Mouse (Mus musculus) frontal cortex, adult 2 months (tissue): ENCODE data around the gene Ccdc92. TPM values are rescaled to one million over a fixed set of nuclear protein-coding genes. Genes with fewer than 3 reads are reported as not detected.

ENCODE experiments used
- DNase-seq, 2 experiments: peaks; one replicate each; pipeline ENCODE4 v3.0.0; 2022; ENCODE audit warnings: low spot score in 1 of 2; ENCODE audit errors: extremely low spot score in 1 of 2
- polyA plus RNA-seq: library from polyadenylated mRNA; depleted of rRNA; stranded (reverse); fragments of >200 nt; gene quantifications from 2 replicates; pipeline ENCODE4 v1.2.3, GENCODE M21; 2012; rRNA removed

The Ccdc92 gene
- polyA plus RNA-seq: 74.4 and 87.7 TPM in 2 replicates

GRCm38 (mm10) chr5:124862013-124862866 is at the start of gene Ccdc92, which contains the start of gene Zfp664:
TSS of gene Ccdc92 (minus strand) at chr5:124862424.
TSS of gene Zfp664 (plus strand) at chr5:124862691.
- peak; percentile 92 to 98 for DNase-seq

- DNase-seq: peak; percentile 56 to 90
These were observed 46.6 kb upstream of the Ccdc92 start for GRCm38 (mm10) chr5:124908860-124909259.

GRCm38 (mm10) chr5:124906890-124907289 is 44.7 kb upstream of the Ccdc92 start:
- DNase-seq: no peak

- DNase-seq: no peak
These were observed 41.6 kb upstream of the Ccdc92 start for GRCm38 (mm10) chr5:124903852-124904251.

- peak in 1 of 2 experiments; percentile 32 for DNase-seq
These were observed 40.0 kb upstream of the Ccdc92 start for GRCm38 (mm10) chr5:124902195-124902594.

- DNase-seq: peak in 1 of 2 experiments; percentile 78
These were observed 39.5 kb upstream of the Ccdc92 start for GRCm38 (mm10) chr5:124901675-124902074.

- DNase-seq: no peak
These were observed 38.7 kb upstream of the Ccdc92 start for GRCm38 (mm10) chr5:124900738-124901490.

- DNase-seq: peak; percentile 46 to 92
These were observed 37.9 kb upstream of the Ccdc92 start for GRCm38 (mm10) chr5:124899945-124900631.

- no peak for DNase-seq
These were observed 33.9 kb upstream of the Ccdc92 start for GRCm38 (mm10) chr5:124896135-124896534.

- DNase-seq: no peak
These were observed 29.7 kb upstream of the Ccdc92 start for GRCm38 (mm10) chr5:124891921-124892370.

- no peak for DNase-seq
These were observed 26.4 kb upstream of the Ccdc92 start for GRCm38 (mm10) chr5:124888661-124889060.

GRCm38 (mm10) chr5:124883877-124884276 is 21.7 kb upstream of the Ccdc92 start:
- DNase-seq: peak; percentile 74 to 80

- no peak for DNase-seq
These were observed 17.6 kb upstream of the Ccdc92 start for GRCm38 (mm10) chr5:124879801-124880200.

- DNase-seq: no peak
These were observed 17.0 kb upstream of the Ccdc92 start for GRCm38 (mm10) chr5:124879251-124879650.

- DNase-seq: no peak
These were observed 11.8 kb upstream of the Ccdc92 start for GRCm38 (mm10) chr5:124873890-124874601.

GRCm38 (mm10) chr5:124873096-124873495 is 10.9 kb upstream of the Ccdc92 start:
- no peak for DNase-seq

- no peak for DNase-seq
These were observed 9.8 kb upstream of the Ccdc92 start for GRCm38 (mm10) chr5:124872033-124872432.

GRCm38 (mm10) chr5:124868981-124869380 is 6.8 kb upstream of the Ccdc92 start:
- DNase-seq: peak; percentile 38 to 86

- DNase-seq: no peak
These were observed 882 bp upstream of the Ccdc92 start for GRCm38 (mm10) chr5:124862871-124863741.
